Mouse (Mus musculus) neural tube, embryonic 14.5 days (tissue): ENCODE results near the gene Zp3. TPM values are rescaled to one million over a fixed set of nuclear protein-coding genes. Genes with fewer than 3 reads are reported as not detected.

ENCODE experiments used
- ATAC-seq: fragments of 200-750 bp; cut with Nextera tagmentation; 2 replicates; pipeline ENCODE4 v1.8.0; 2017; ENCODE audit warnings: low read depth, mild to moderate bottlenecking, moderate TSS enrichment, moderate library complexity
- H3K27ac ChIP-seq: fragments of 300-500 bp; sonication (generic); 2 replicates; pipeline ENCODE4 v1.5.1; 2014; ENCODE audit warnings: low read depth, mild to moderate bottlenecking, control low read depth, low read length, moderate library complexity, mixed read lengths
- H3K27me3 ChIP-seq: fragments of 300-500 bp; sonication (generic); 2 replicates; pipeline ENCODE4 v1.6.1; 2014; ENCODE audit warnings: low read length; ENCODE audit not compliant: control insufficient read depth, insufficient read depth
- H3K36me3 ChIP-seq: fragments of 300-500 bp; sonication (generic); 2 replicates; pipeline ENCODE4 v1.6.1; 2014; ENCODE audit warnings: low read length, mixed read lengths; ENCODE audit not compliant: control insufficient read depth, insufficient read depth
- H3K4me1 ChIP-seq: fragments of 300-500 bp; sonication (generic); 2 replicates; pipeline ENCODE4 v1.6.1; 2014; ENCODE audit warnings: low read length; ENCODE audit not compliant: control insufficient read depth, insufficient read depth
- H3K4me2 ChIP-seq: fragments of 300-500 bp; sonication (generic); 2 replicates; pipeline ENCODE4 v1.6.1; 2014; ENCODE audit warnings: mild to moderate bottlenecking, low read depth, low read length, control low read depth
- H3K4me3 ChIP-seq: fragments of 300-500 bp; sonication (generic); 2 replicates; pipeline ENCODE4 v1.5.1; 2014; ENCODE audit warnings: low read depth, low read length, control low read depth, mixed read lengths
- H3K9ac ChIP-seq: fragments of 300-500 bp; sonication (generic); replicated peaks from 2 replicates; pipeline ENCODE4 v1.6.1; 2014; ENCODE audit warnings: low read depth, mild to moderate bottlenecking, control low read depth, low read length, mixed read lengths
- H3K9me3 ChIP-seq: fragments of 300-500 bp; sonication (generic); 2 replicates; pipeline ENCODE4 v1.6.1; 2016; ENCODE audit warnings: low read length; ENCODE audit not compliant: control insufficient read depth
- WGBS: fragments of 180-500 bp; shearing (Covaris S2); extraction: QIAGEN DNeasy Blood & Tissue Kit; methylation state at CpG from one replicate; pipeline ENCODE4 v1.1.7; 2014; 5-methylcytosine and 5-hydroxymethylcytosine counted together
- polyA plus RNA-seq: library from polyadenylated mRNA; unstranded; fragments of >200 nt; fragmentation: Nextera tagmentation; extraction: Ambion mirVana; gene quantifications from 2 replicates; pipeline ENCODE4 v1.2.1, GENCODE M21; 2014

The Zp3 gene
- polyA plus RNA-seq, 1 experiment from 2014 or later, result 0.29 TPM

GRCm38 (mm10) chr5:136004537-136004936 is 24.6 kb downstream of the Zp3 start:
- Histone ChIP-seq H3K4me1 (0 out of 2 replicates have a peak, but pooled peaks cover 3% of the 10 kb centered on the region), H3K9me3 (no peaks in the 10 kb centered on the region), H3K4me2 (no peak overlapping the region), H3K9ac (no peak overlapping the region), H3K27me3 (no peaks in the 10 kb centered on the region), H3K4me3 (no peak overlapping the region), H3K36me3 (no peaks in the 10 kb centered on the region), H3K27ac (no peak overlapping the region)
- no peak for ATAC-seq
- WGBS, result 74% methylated on average over 4 of the region's 4 CpGs

GRCm38 (mm10) chr5:136007745-136008144 is 27.8 kb downstream of the Zp3 start:
- peaks cover 10% of the 10 kb centered on the region for H3K36me3 ChIP-seq
- no peak overlapping the region for H3K9ac ChIP-seq
- H3K27me3 ChIP-seq, result no peaks in the 10 kb centered on the region
- no peak overlapping the region for H3K4me3 ChIP-seq
- WGBS, result 87% methylated on average over 7 of the region's 7 CpGs
- no peak overlapping the region for H3K4me2 ChIP-seq
- H3K9me3 ChIP-seq, result no peaks in the 10 kb centered on the region
- H3K27ac ChIP-seq, result no peak overlapping the region
- 0 out of 2 replicates have a peak, but pooled peaks cover 3% of the 10 kb centered on the region for H3K4me1 ChIP-seq
- ATAC-seq, result no peak

- H3K4me2 ChIP-seq, result no peak overlapping the region
- no peak overlapping the region for H3K27ac ChIP-seq
- H3K27me3 ChIP-seq, result no peaks in the 10 kb centered on the region
- no peaks in the 10 kb centered on the region for H3K9me3 ChIP-seq
- ATAC-seq, result no peak
- no peak overlapping the region for H3K9ac ChIP-seq
- no peaks in the 10 kb centered on the region; the same call in 1 of the 2 replicates for H3K4me1 ChIP-seq
- H3K36me3 ChIP-seq, result peaks cover 11% of the 10 kb centered on the region
- H3K4me3 ChIP-seq, result no peak overlapping the region
- 89% methylated on average over 10 of the region's 10 CpGs for WGBS
Observed at GRCm38 (mm10) chr5:136014877-136015276, 35.0 kb downstream of the Zp3 start.

GRCm38 (mm10) chr5:136015586-136015985 is 35.7 kb downstream of the Zp3 start:
- Histone ChIP-seq H3K9me3 (no peaks in the 10 kb centered on the region), H3K4me3 (no peak overlapping the region), H3K27me3 (no peaks in the 10 kb centered on the region), H3K9ac (no peak overlapping the region), H3K36me3 (peaks cover 11% of the 10 kb centered on the region), H3K27ac (no peak overlapping the region), H3K4me2 (no peak overlapping the region), H3K4me1 (no peaks in the 10 kb centered on the region; the same call in 1 of the 2 replicates)
- ATAC-seq, result no peak
- 84% methylated on average over 10 of the region's 10 CpGs for WGBS

- Histone ChIP-seq H3K9ac (no peak overlapping the region), H3K27me3 (no peaks in the 10 kb centered on the region), H3K4me1 (no peaks in the 10 kb centered on the region; the same call in 1 of the 2 replicates), H3K36me3 (peaks cover 11% of the 10 kb centered on the region), H3K9me3 (no peaks in the 10 kb centered on the region), H3K4me3 (no peak overlapping the region), H3K4me2 (no peak overlapping the region), H3K27ac (0 out of 2 replicates have a peak overlapping the region, but pooled peaks have one; percentile 28)
- 81% methylated on average over 10 of the region's 10 CpGs for WGBS
- no peak for ATAC-seq
Observed at GRCm38 (mm10) chr5:136016014-136016876, 36.3 kb downstream of the Zp3 start.

- Histone ChIP-seq H3K27me3 (no peaks in the 10 kb centered on the region), H3K9me3 (no peaks in the 10 kb centered on the region), H3K4me1 (no peaks in the 10 kb centered on the region; the same call in 1 of the 2 replicates), H3K27ac (no peak overlapping the region), H3K36me3 (peaks cover 6% of the 10 kb centered on the region), H3K9ac (no peak overlapping the region), H3K4me3 (no peak overlapping the region), H3K4me2 (no peak overlapping the region)
- ATAC-seq, result no peak
- WGBS, result 84% methylated on average over 6 of the region's 6 CpGs
Observed at GRCm38 (mm10) chr5:136017262-136017661, 37.4 kb downstream of the Zp3 start.

- H3K4me3 ChIP-seq, result no peak overlapping the region
- WGBS, result 92% methylated on average over 2 of the region's 2 CpGs
- H3K36me3 ChIP-seq, result no peaks in the 10 kb centered on the region
- no peak overlapping the region for H3K9ac ChIP-seq
- no peak for ATAC-seq
- no peak overlapping the region for H3K27ac ChIP-seq
- no peaks in the 10 kb centered on the region; the same call in 1 of the 2 replicates for H3K4me1 ChIP-seq
- H3K4me2 ChIP-seq, result no peak overlapping the region
- no peaks in the 10 kb centered on the region for H3K27me3 ChIP-seq
- no peaks in the 10 kb centered on the region for H3K9me3 ChIP-seq
Observed at GRCm38 (mm10) chr5:136018726-136019125, 38.8 kb downstream of the Zp3 start.

GRCm38 (mm10) chr5:136019907-136020306 is 40.0 kb downstream of the Zp3 start:
- no peaks in the 10 kb centered on the region for H3K27me3 ChIP-seq
- ATAC-seq, result no peak
- H3K9ac ChIP-seq, result no peak overlapping the region
- WGBS, result 44% methylated on average over 1 of the region's 1 CpGs
- no peaks in the 10 kb centered on the region for H3K36me3 ChIP-seq
- no peak overlapping the region for H3K4me2 ChIP-seq
- H3K4me1 ChIP-seq, result no peaks in the 10 kb centered on the region; the same call in 1 of the 2 replicates
- no peak overlapping the region for H3K4me3 ChIP-seq
- H3K27ac ChIP-seq, result no peak overlapping the region
- no peaks in the 10 kb centered on the region for H3K9me3 ChIP-seq

- WGBS, result 95% methylated on average over 3 of the region's 3 CpGs
- Histone ChIP-seq H3K4me3 (no peak overlapping the region), H3K4me2 (no peak overlapping the region), H3K27ac (no peak overlapping the region), H3K4me1 (no peaks in the 10 kb centered on the region), H3K27me3 (no peaks in the 10 kb centered on the region), H3K9ac (no peak overlapping the region), H3K9me3 (no peaks in the 10 kb centered on the region), H3K36me3 (peaks cover 19% of the 10 kb centered on the region)
- ATAC-seq, result no peak
Observed at GRCm38 (mm10) chr5:136025712-136026111, 45.8 kb downstream of the Zp3 start.
